Mouse (Mus musculus): ENCODE data around the gene Gm21973. TPM values are rescaled to one million over a fixed set of nuclear protein-coding genes. Genes with fewer than 3 reads are reported as not detected.

The Gm21973 gene
- not detected for total RNA-seq (2022)

DNA sequence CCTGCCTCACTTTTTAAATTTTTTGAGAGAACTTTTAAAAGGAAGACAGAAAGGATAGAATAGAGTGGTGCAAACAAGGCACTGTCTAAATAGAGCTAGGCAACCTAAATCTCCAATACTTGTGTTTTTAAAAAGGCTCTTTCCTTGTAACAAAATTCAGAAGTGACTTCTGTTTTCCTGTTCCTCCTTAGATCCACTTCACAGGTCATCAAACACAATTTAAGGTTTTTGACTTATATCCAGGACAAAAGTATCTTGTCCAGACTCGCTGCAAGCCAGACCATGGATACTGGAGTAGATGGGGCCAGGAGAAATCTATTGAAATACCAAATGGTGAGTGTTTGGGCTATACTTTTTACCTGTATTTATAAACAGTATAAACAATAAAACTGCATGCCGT is at the start of gene Gm21973:
TSS of gene Gm21973 (plus strand) at position 301 of the 400 bp plus-strand sequence.
- DNase-seq (ENCODE audit: low spot score in 2 of 2): no peak

DNA sequence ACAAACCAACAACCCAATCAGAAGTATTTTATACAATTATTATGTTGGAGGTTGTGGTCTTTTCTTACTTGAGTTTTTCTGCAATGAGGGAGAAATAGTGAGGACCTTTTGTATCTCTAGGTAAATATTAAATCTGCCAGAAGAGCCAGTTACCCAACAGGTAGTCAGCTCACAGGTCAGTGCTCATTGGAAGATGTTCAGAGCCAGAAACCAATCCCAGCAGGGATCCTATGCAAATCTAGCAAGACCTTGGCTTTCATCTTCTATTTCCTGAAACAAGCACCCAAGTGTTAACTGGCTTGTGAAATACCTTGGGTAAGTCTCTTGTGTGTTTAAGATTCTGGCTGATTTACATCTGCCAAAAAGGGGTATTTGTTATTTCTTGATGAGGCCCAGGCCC is 48.8 kb upstream of the Gm21973 start:
- no peak for DNase-seq (ENCODE audit: low spot score in 2 of 2)

GRCm38 (mm10) chr15:10277461-10277860 is 47.7 kb upstream of the Gm21973 start:
- no peak for DNase-seq (ENCODE audit: low spot score in 2 of 2)

DNA sequence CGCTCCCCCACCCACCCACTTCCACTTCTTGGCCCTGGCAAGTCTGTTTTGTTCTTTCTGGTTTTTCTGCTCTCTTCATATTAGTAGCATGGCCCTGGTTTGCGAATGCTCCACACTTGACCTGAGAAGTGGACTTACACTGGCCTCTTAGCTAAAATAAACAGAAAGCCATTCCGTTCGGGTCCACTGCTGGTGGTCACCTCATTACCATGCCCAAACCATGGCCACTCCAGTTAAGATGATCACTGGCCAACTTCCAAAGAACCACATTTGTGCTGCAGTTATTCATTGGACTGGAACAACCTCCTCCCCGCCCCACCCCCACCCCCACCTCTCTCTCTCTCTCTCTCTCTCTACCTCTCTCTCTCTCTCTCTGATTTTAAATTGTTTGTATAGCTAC is 43.6 kb upstream of the Gm21973 start:
- DNase-seq (ENCODE audit: low spot score in 2 of 2): no peak

- DNase-seq (ENCODE audit: low spot score in 2 of 2): no peak
Observed at GRCm38 (mm10) chr15:10283661-10284060, 41.5 kb upstream of the Gm21973 start.

DNA sequence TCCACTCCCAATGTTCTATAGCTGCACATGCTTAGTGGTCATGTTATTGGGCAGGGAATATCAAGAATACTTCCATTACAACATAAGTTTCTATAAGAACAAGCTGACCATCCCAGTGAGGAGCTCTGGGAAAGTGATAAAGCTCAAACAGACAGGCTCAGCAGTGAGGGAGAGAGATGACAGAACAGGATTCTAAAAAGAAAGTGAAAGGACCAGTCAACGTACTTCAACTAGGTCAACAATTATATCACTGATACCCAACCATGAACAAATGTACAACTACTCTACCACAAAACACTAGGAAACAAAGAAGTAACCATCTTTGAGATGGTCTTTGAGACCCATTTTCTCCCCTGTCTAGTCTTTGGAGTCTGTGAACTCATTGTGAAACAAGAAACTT is 28.6 kb upstream of the Gm21973 start:
- DNase-seq (ENCODE audit: low spot score in 2 of 2): no peak

- no peak for DNase-seq (ENCODE audit: low spot score in 2 of 2)
Observed at GRCm38 (mm10) chr15:10298058-10298457, 27.1 kb upstream of the Gm21973 start.

GRCm38 (mm10) chr15:10299467-10299866 is 25.7 kb upstream of the Gm21973 start:
- no peak for DNase-seq (ENCODE audit: low spot score in 2 of 2)

DNA sequence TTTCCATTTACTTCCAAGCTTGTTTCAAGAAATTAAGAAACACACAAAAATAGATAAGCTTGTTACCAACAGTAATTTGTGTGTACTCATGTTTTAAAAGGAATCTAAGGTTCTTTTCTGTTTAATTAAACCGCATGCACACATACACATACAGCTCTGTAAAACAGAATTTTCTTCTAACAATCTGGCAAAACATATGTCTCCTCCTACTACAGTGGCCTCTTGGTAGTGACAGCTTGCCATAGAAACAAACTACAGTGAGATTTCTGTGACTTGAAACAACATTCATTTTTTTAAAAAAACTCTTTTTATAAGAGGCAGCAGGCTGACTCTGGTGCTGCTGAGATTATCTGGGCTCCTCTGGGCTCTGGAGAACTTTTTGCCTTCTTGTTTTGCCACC is 18.7 kb upstream of the Gm21973 start:
- no peak for DNase-seq (ENCODE audit: low spot score in 2 of 2)

- no peak for DNase-seq (ENCODE audit: low spot score in 2 of 2)
Observed at GRCm38 (mm10) chr15:10311826-10312225, 13.4 kb upstream of the Gm21973 start.

GRCm38 (mm10) chr15:10313522-10314455 is 11.4 kb upstream of the Gm21973 start:
- peak; percentile 9 to 11 for DNase-seq (ENCODE audit: low spot score in 2 of 2)

GRCm38 (mm10) chr15:10330626-10331025 is 5.4 kb downstream of the Gm21973 start:
- no peak for DNase-seq (ENCODE audit: low spot score in 2 of 2)

DNA sequence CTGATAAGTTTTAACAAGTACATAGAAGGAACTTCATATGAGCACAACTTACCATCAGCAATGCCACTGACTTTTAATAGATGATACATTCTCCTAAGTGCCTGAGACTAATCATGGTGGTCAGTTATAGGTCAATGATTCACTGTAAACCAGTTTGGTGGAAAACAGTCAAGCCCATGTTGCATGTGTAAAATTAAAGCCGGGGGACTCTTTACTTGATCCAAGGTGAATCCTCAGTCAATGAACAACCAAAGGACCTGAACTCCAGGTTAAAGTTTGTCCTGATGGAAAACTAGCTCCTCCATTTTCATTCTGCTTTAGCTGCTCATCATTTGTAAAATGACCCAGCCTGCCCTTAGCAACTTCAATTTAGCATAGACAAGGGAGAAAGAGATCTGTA is 7.4 kb downstream of the Gm21973 start:
- DNase-seq (ENCODE audit: low spot score in 2 of 2): no peak

GRCm38 (mm10) chr15:10338606-10339005 is 13.4 kb downstream of the Gm21973 start:
- DNase-seq (ENCODE audit: low spot score in 2 of 2): no peak

GRCm38 (mm10) chr15:10347044-10347443 is 21.9 kb downstream of the Gm21973 start:
- DNase-seq (ENCODE audit: low spot score in 2 of 2): no peak

DNA sequence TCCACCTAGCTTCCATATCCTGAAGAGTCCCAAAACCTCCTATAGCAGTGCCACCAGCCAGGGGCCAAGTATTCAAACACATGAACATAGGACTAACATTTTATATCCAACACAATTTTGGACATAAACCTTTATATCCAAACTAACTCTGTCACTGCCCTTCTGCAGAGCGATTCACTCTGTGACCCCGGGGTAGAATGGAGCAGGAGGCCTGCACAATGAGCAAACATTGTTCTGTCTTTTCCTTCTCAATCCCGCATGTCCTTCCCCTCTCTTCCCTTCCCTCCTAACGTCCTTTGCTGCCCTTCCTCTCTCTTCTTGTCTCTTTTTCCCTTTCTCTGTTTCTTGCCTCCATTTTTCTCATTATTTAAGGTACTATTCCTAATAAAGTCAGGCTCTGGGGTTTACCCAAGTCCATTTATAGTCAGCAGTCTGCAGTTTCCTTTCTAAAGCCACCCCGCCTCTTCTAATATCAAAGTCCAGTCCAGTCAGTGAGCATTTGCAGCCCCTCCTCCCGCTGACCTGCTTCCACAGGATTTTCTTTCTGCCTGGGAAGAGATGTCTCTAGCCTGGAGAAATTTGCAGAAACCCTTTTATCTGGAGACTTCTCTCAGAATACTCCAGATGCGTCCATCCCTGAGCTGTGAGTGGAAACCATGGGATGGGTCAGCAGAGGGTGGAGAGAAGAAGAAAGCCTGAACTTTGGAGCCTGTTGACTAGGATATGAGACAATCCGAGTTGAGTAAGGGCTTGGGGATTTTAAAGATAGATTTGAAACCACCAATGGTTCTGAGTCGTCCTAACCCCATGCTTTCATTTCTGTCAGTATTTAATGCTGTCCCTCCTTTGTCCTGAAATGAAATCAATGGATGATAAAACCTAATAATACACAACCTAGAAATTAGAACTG is 33.1 kb downstream of the Gm21973 start, which contains the start of gene Agxt2:
TSS of gene Agxt2 (plus strand) at position 494 of the 910 bp plus-strand sequence.
- no peak for DNase-seq (ENCODE audit: low spot score in 2 of 2)

- no peak for DNase-seq (ENCODE audit: low spot score in 2 of 2)
Observed at GRCm38 (mm10) chr15:10366331-10366730, 41.2 kb downstream of the Gm21973 start.

DNA sequence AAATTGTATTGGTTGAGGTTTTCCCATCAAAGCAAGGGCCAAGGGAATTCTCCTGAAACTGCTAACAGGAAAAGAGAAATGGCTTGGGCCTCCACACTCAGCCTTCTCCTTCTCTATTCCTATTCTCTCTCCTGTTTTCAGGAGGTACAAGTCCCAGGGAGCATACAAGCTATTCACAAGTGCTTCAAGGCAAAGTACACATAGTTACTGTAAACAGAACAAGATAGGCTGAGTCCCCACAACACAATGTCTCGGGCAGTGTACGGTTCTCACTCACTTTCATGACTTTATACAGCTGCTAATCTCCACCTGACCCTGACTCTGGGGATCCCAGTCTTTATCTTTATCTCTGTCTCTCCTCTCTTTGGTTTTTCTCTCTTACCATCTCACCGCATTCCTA is 50.2 kb downstream of the Gm21973 start:
- DNase-seq (ENCODE audit: low spot score in 2 of 2): no peak

DNA sequence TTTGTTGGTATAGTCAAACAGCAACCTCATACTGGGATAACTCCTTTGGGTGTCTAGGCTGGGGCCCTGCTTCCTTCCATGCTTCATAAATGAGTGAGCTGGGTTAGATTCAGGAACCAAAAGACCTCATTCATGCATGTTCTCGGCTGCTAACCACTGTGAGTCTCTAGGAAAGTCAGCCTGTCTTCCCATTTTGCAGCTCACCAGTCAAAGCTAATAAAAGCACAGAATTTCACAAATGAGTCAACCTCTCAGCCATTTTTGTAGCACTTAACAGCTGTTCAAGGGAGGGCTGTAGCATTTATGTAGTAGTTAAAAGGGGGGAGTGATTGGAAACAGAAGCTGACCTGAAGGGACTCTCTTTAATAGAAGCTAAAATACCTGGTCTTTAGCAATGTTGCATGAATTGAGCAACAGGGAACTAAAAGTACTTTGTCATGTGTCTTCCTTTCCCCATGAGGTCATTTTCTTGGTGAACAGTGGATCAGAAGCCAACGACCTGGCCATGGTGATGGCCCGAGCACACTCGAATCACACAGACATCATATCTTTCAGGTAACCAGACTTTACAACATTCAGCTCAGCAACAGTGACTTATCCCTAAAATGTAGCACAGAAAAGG is 53.3 kb downstream of the Gm21973 start:
- DNase-seq (ENCODE audit: low spot score in 2 of 2): no peak

DNA sequence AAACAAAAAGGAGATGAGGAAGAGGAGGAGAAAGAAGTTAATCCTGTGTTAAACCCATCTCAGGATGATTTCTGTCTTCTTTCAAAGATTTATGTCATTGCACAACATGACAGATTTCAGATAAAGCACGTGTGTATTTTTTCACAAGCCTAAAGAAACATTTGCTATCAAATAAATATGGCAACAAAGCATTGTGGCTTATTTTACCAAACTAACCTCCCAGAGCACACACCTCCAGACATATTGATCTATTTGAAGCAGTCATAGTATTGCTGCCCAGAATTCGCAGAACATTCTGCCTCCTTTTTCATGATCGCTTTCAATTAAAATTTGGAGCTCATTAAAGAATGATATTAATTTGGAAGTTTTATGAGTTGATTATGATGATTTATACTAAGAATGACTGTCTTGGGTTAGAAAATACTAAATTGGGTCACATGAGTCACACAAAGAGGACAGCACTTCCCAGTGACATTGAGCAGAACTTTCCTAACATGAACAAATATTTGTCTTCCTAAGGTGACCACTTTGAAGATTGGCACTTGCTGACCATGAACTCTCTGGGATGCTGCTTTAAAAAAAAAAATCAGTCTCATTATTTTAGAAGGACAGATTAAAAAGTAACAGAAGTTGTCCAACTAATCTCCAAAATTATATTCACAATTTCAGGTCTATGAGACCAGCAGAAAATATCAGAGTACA is 54.7 kb downstream of the Gm21973 start:
- DNase-seq (ENCODE audit: low spot score in 2 of 2): no peak

GRCm38 (mm10) chr15:10387263-10387662 is 62.1 kb downstream of the Gm21973 start:
- DNase-seq (ENCODE audit: low spot score in 2 of 2): no peak
